Mouse (Mus musculus) spleen, adult 12 weeks (tissue): Measurements from ENCODE around the gene Nkain1.

Experiments used
- DNase-seq: peaks from one replicate; pipeline ENCODE4 v3.0.0; 2022; ENCODE audit warnings: low spot score

Nkain1 gene

GRCm38 (mm10) chr4:130550511-130550910 is 23.5 kb downstream of the Nkain1 start:
- no peak for DNase-seq

GRCm38 (mm10) chr4:130549189-130549588 is 24.8 kb downstream of the Nkain1 start:
- DNase-seq: no peak

- DNase-seq: no peak
Observed at GRCm38 (mm10) chr4:130546798-130547562, 27.0 kb downstream of the Nkain1 start.

GRCm38 (mm10) chr4:130544392-130544791 is 29.6 kb downstream of the Nkain1 start:
- DNase-seq: no peak

GRCm38 (mm10) chr4:130543121-130543520 is 30.9 kb downstream of the Nkain1 start:
- no peak for DNase-seq

GRCm38 (mm10) chr4:130540831-130541230 is 33.1 kb downstream of the Nkain1 start:
- no peak for DNase-seq

- DNase-seq: no peak
Observed at GRCm38 (mm10) chr4:130539706-130540105, 34.3 kb downstream of the Nkain1 start.

GRCm38 (mm10) chr4:130539053-130539452 is 34.9 kb downstream of the Nkain1 start:
- no peak for DNase-seq

- no peak for DNase-seq
Observed at GRCm38 (mm10) chr4:130537371-130537770, 36.6 kb downstream of the Nkain1 start.

GRCm38 (mm10) chr4:130535789-130536188 is 38.2 kb downstream of the Nkain1 start:
- DNase-seq: no peak

GRCm38 (mm10) chr4:130533975-130534374 is 40.0 kb downstream of the Nkain1 start:
- peak; percentile 74 for DNase-seq

- DNase-seq: no peak
Observed at GRCm38 (mm10) chr4:130532347-130532746, 41.6 kb downstream of the Nkain1 start.

GRCm38 (mm10) chr4:130531645-130532280 is 42.2 kb downstream of the Nkain1 start:
- peak; percentile 21 for DNase-seq

GRCm38 (mm10) chr4:130527804-130528203 is 46.2 kb downstream of the Nkain1 start:
- DNase-seq: no peak

- DNase-seq: no peak
Observed at GRCm38 (mm10) chr4:130525041-130525440, 48.9 kb downstream of the Nkain1 start.

GRCm38 (mm10) chr4:130521466-130521865 is 52.5 kb downstream of the Nkain1 start:
- no peak for DNase-seq

GRCm38 (mm10) chr4:130520482-130520851 is 53.5 kb downstream of the Nkain1 start:
- no peak for DNase-seq

- peak; percentile 79 for DNase-seq
Observed at GRCm38 (mm10) chr4:130519567-130520481, 54.1 kb downstream of the Nkain1 start.

GRCm38 (mm10) chr4:130516490-130516889 is 57.5 kb downstream of the Nkain1 start:
- DNase-seq: no peak
